8 mouse cellular contexts compared by ENCODE assay signal in genomic region chr11:83303751-83304150, GRCm38 (mm10). TPM values are rescaled to one million over a fixed set of nuclear protein-coding genes. Genes with fewer than 3 reads are reported as not detected.
DNase-seq lines count a peak whose midpoint lies in the region; ATAC-seq and TF ChIP-seq lines count a peak whose summit lies in the region.

No protein-coding gene starts in this region.

- 50% methylated on average over 5 of the region's 5 CpGs for WGBS in cerebellum, adult 2 months
- 69% methylated on average over 5 of the region's 5 CpGs for WGBS in hindbrain, embryonic 11.5 days
- WGBS in limb, embryonic 13.5 days: 27% methylated on average over 5 of the region's 5 CpGs
- WGBS in neural tube, embryonic 13.5 days: 53% methylated on average over 5 of the region's 5 CpGs

- TF ChIP-seq POLR2A in cerebellum, adult 2 months (IDR thresholded peaks at IDR 0.05; ENCODE audit: borderline replicate concordance, insufficient read depth, low read length): no peak

- H3K36me3 ChIP-seq in E14TG2a.4 (ENCODE audit: insufficient read depth, low read length): peaks cover 18% of the 10 kb centered on the region
- H3K36me3 ChIP-seq in hindbrain, embryonic 11.5 days (ENCODE audit: control insufficient read depth, insufficient read depth, low read length): no peaks in the 10 kb centered on the region
- H3K36me3 ChIP-seq in limb, embryonic 13.5 days: peaks cover 9% of the 10 kb centered on the region
- H3K36me3 ChIP-seq in neural tube, embryonic 13.5 days: peaks cover 8% of the 10 kb centered on the region

- DNase-seq in cerebellum, adult 2 months: no peak
- no peak for DNase-seq in cerebellum, postnatal 36 days
- no peak for DNase-seq in hindbrain, embryonic 11.5 days (ENCODE audit: low spot score)
- DNase-seq in urinary bladder, adult 2 months (ENCODE audit: low spot score): no peak
- DNase-seq in yolk sac, embryonic 10.5 days (ENCODE audit: low spot score): no peak

- H3K9ac ChIP-seq in hindbrain, embryonic 11.5 days (ENCODE audit: low read depth, low read length): peak overlapping the region; percentile 32; the same call in 1 of the 2 replicates
- peak overlapping the region; percentile 46; the same call in 1 of the 2 replicates for H3K9ac ChIP-seq in limb, embryonic 13.5 days
- peak overlapping the region; percentile 97 for H3K9ac ChIP-seq in neural tube, embryonic 13.5 days

- no peak for TF ChIP-seq CTCF in cerebellum, adult 2 months (IDR thresholded peaks at IDR 0.05; ENCODE audit: borderline replicate concordance, insufficient read depth, low read depth, low read length)
- no peak for TF ChIP-seq CTCF in E14TG2a.4 (conservative IDR thresholded peaks at IDR 0.05; ENCODE audit: low read length)

- H3K27ac ChIP-seq in cerebellum, adult 2 months (ENCODE audit: insufficient read depth, low read length): no peak overlapping the region
- H3K27ac ChIP-seq in hindbrain, embryonic 11.5 days (ENCODE audit: low read depth, low read length): no peak overlapping the region
- H3K27ac ChIP-seq in limb, embryonic 13.5 days: no peak overlapping the region
- H3K27ac ChIP-seq in neural tube, embryonic 13.5 days (replicated peaks): no peak overlapping the region

- no peaks in the 10 kb centered on the region for H3K27me3 ChIP-seq in cerebellum, adult 2 months (ENCODE audit: control insufficient read depth, insufficient read depth, low read length)
- no peaks in the 10 kb centered on the region for H3K27me3 ChIP-seq in E14TG2a.4 (ENCODE audit: insufficient read depth, low read length)
- H3K27me3 ChIP-seq in hindbrain, embryonic 11.5 days (ENCODE audit: control insufficient read depth, insufficient read depth, low read length): no peaks in the 10 kb centered on the region
- H3K27me3 ChIP-seq in limb, embryonic 13.5 days: no peaks in the 10 kb centered on the region
- no peaks in the 10 kb centered on the region for H3K27me3 ChIP-seq in neural tube, embryonic 13.5 days

- no peaks in the 10 kb centered on the region for H3K9me3 ChIP-seq in E14TG2a.4 (ENCODE audit: low read length)
- no peaks in the 10 kb centered on the region for H3K9me3 ChIP-seq in hindbrain, embryonic 11.5 days (ENCODE audit: control insufficient read depth, low read length)
- H3K9me3 ChIP-seq in limb, embryonic 13.5 days: no peaks in the 10 kb centered on the region
- H3K9me3 ChIP-seq in neural tube, embryonic 13.5 days: no peaks in the 10 kb centered on the region

- peak overlapping the region; percentile 5 for H3K4me3 ChIP-seq in cerebellum, adult 2 months (replicated peaks; ENCODE audit: insufficient read depth, low read depth, low read length)
- peak overlapping the region; percentile 98 for H3K4me3 ChIP-seq in E14TG2a.4 (replicated peaks; ENCODE audit: low read length)
- H3K4me3 ChIP-seq in hindbrain, embryonic 11.5 days (ENCODE audit: low read depth, low read length): peak overlapping the region; percentile 88
- peak overlapping the region; percentile 92 for H3K4me3 ChIP-seq in limb, embryonic 13.5 days
- H3K4me3 ChIP-seq in neural tube, embryonic 13.5 days: peak overlapping the region; percentile 91

- no peak for ATAC-seq in hindbrain, embryonic 11.5 days (ENCODE audit: low FRiP score)
- no peak for ATAC-seq in limb, embryonic 13.5 days (ENCODE audit: low FRiP score, low read depth)
- no peak for ATAC-seq in neural tube, embryonic 13.5 days (ENCODE audit: low read depth)

- peaks cover 2% of the 10 kb centered on the region; the same call in 1 of the 2 replicates for H3K4me1 ChIP-seq in cerebellum, adult 2 months (ENCODE audit: control insufficient read depth, insufficient read depth, low read length)
- H3K4me1 ChIP-seq in E14TG2a.4 (replicated peaks; ENCODE audit: low read depth, low read length): peaks cover 33% of the 10 kb centered on the region
- H3K4me1 ChIP-seq in hindbrain, embryonic 11.5 days (replicated peaks; ENCODE audit: control insufficient read depth, insufficient read depth, low read length): no peaks in the 10 kb centered on the region; the same call in 1 of the 2 replicates
- H3K4me1 ChIP-seq in limb, embryonic 13.5 days: peaks cover 31% of the 10 kb centered on the region
- peaks cover 49% of the 10 kb centered on the region for H3K4me1 ChIP-seq in neural tube, embryonic 13.5 days (replicated peaks)

- peak overlapping the region; percentile 63 for H3K4me2 ChIP-seq in hindbrain, embryonic 11.5 days (replicated peaks; ENCODE audit: low read depth, low read length)
- peak overlapping the region; percentile 83 for H3K4me2 ChIP-seq in limb, embryonic 13.5 days (replicated peaks)
- peak overlapping the region; percentile 63 for H3K4me2 ChIP-seq in neural tube, embryonic 13.5 days

RNA-seq across cellular contexts. Expression of gene Pex12, which starts 1.4 kb away (rescaled TPM):
- polyA plus RNA-seq in cerebellum, adult 2 months (2012; rRNA removed): 8.6 and 9.8 TPM in 2 replicates
- 17.0 and 20.3 TPM in 2 replicates for polyA plus RNA-seq in hindbrain, embryonic 11.5 days (2014; fragmentation: Nextera tagmentation; extraction: Ambion mirVana)
- 16.0 and 16.2 TPM in 2 replicates for polyA plus RNA-seq in limb, embryonic 13.5 days (2015; fragmentation: Nextera tagmentation; extraction: Ambion mirVana)
- polyA plus RNA-seq in neural tube, embryonic 13.5 days (2015; fragmentation: Nextera tagmentation; extraction: Ambion mirVana): 19.8 and 21.3 TPM in 2 replicates
- 10.6 and 11.0 TPM in 2 replicates for polyA plus RNA-seq in urinary bladder, adult 2 months (2012; rRNA removed)

RNA-seq across cellular contexts. Expression of gene Ap2b1, which starts 4.9 kb away (rescaled TPM):
- 116 and 117 TPM in 2 replicates for polyA plus RNA-seq in cerebellum, adult 2 months (2012; rRNA removed)
- 121 and 136 TPM in 2 replicates for polyA plus RNA-seq in hindbrain, embryonic 11.5 days (2014; fragmentation: Nextera tagmentation; extraction: Ambion mirVana)
- polyA plus RNA-seq in limb, embryonic 13.5 days (2015; fragmentation: Nextera tagmentation; extraction: Ambion mirVana): 51.6 and 57.8 TPM in 2 replicates
- 115 and 118 TPM in 2 replicates for polyA plus RNA-seq in neural tube, embryonic 13.5 days (2015; fragmentation: Nextera tagmentation; extraction: Ambion mirVana)
- 37.1 and 46.7 TPM in 2 replicates for polyA plus RNA-seq in urinary bladder, adult 2 months (2012; rRNA removed)

RNA-seq across cellular contexts. Expression of gene Slfn14, which starts 17.2 kb away (rescaled TPM):
- polyA plus RNA-seq in cerebellum, adult 2 months (2012; rRNA removed): 0.03 TPM in 1 of 2 replicates, not detected in the other
- 0.70 and 0.86 TPM in 2 replicates for polyA plus RNA-seq in hindbrain, embryonic 11.5 days (2014; fragmentation: Nextera tagmentation; extraction: Ambion mirVana)
- polyA plus RNA-seq in limb, embryonic 13.5 days (2015; fragmentation: Nextera tagmentation; extraction: Ambion mirVana): 0.15 and 0.29 TPM in 2 replicates
- 0.08 TPM in 1 of 2 replicates, not detected in the other for polyA plus RNA-seq in neural tube, embryonic 13.5 days (2015; fragmentation: Nextera tagmentation; extraction: Ambion mirVana)
- polyA plus RNA-seq in urinary bladder, adult 2 months (2012; rRNA removed): 0.01 TPM in 1 of 2 replicates, not detected in the other

Comparison
In these comparisons a context has a peak if more than half of its experiments do, and no peak if none do; other contexts are left out.
1. H3K4me3 ChIP-seq: peak in every context shown above with its lines; median percentile 98 in E14TG2a.4; 92 in limb, embryonic 13.5 days; 91 in neural tube, embryonic 13.5 days; 88 in hindbrain, embryonic 11.5 days; 5 in cerebellum, adult 2 months.
2. H3K9ac ChIP-seq: peak in every context shown above with its lines; median percentile 97 in neural tube, embryonic 13.5 days; 46 in limb, embryonic 13.5 days; 32 in hindbrain, embryonic 11.5 days.